Mouse (Mus musculus) telencephalon, adult 2 months (tissue): ENCODE data around the gene Parp1.
"Not testable (repeated sequence)": the region's sequence is repeated elsewhere in the genome, so short reads cannot be mapped to it uniquely, and the experiment has no call there.

Source experiments
- DNase-seq: peaks from one replicate; pipeline ENCODE4 v3.0.0-alpha.2; 2011; ENCODE audit warnings: low read depth, low spot score

The Parp1 gene

GRCm38 (mm10) chr1:180559454-180559853, 9.3 kb upstream of the Parp1 start:
- no peak for DNase-seq

- no peak for DNase-seq
Observed at GRCm38 (mm10) chr1:180561187-180561586, 7.5 kb upstream of the Parp1 start.

- peak; percentile 92 for DNase-seq
Observed at GRCm38 (mm10) chr1:180564885-180565284, 3.8 kb upstream of the Parp1 start.

- DNase-seq = no peak
Observed at GRCm38 (mm10) chr1:180567761-180568160, 963 bp upstream of the Parp1 start.

- DNase-seq = peak; percentile 50
Observed at GRCm38 (mm10) chr1:180568248-180568647, 476 bp upstream of the Parp1 start.

GRCm38 (mm10) chr1:180569453-180569852, 729 bp downstream of the Parp1 start:
- no peak for DNase-seq

- no peak for DNase-seq
Observed at GRCm38 (mm10) chr1:180570181-180570580, 1.5 kb downstream of the Parp1 start.

- no peak for DNase-seq
Observed at GRCm38 (mm10) chr1:180571018-180571589, 2.4 kb downstream of the Parp1 start.

GRCm38 (mm10) chr1:180571721-180572120, 3.0 kb downstream of the Parp1 start:
- not testable (repeated sequence) for DNase-seq

GRCm38 (mm10) chr1:180572154-180572553, 3.4 kb downstream of the Parp1 start:
- DNase-seq = no peak

- peak; percentile 27 for DNase-seq
Observed at GRCm38 (mm10) chr1:180576524-180576923, 7.8 kb downstream of the Parp1 start.

- peak; percentile 44 for DNase-seq
Observed at GRCm38 (mm10) chr1:180577837-180578236, 9.1 kb downstream of the Parp1 start.

GRCm38 (mm10) chr1:180587792-180588442, 19.2 kb downstream of the Parp1 start:
- DNase-seq = no peak

- DNase-seq = no peak
Observed at GRCm38 (mm10) chr1:180600578-180600977, 31.9 kb downstream of the Parp1 start.

GRCm38 (mm10) chr1:180601806-180602205, 33.1 kb downstream of the Parp1 start:
- no peak for DNase-seq

GRCm38 (mm10) chr1:180604579-180604978, 35.9 kb downstream of the Parp1 start:
- peak; percentile 87 for DNase-seq

GRCm38 (mm10) chr1:180606106-180606505, 37.4 kb downstream of the Parp1 start:
- DNase-seq = no peak

- DNase-seq = peak; percentile 22
Observed at GRCm38 (mm10) chr1:180606796-180607577, 38.3 kb downstream of the Parp1 start.

- DNase-seq = no peak
Observed at GRCm38 (mm10) chr1:180607578-180607879, 38.8 kb downstream of the Parp1 start.

GRCm38 (mm10) chr1:180611842-180612241, 43.1 kb downstream of the Parp1 start:
- DNase-seq = not testable (repeated sequence)

GRCm38 (mm10) chr1:180616762-180617161, 48.0 kb downstream of the Parp1 start:
- DNase-seq = no peak

- no peak for DNase-seq
Observed at GRCm38 (mm10) chr1:180622389-180622788, 53.7 kb downstream of the Parp1 start.

GRCm38 (mm10) chr1:180623911-180624310, 55.2 kb downstream of the Parp1 start:
- DNase-seq = no peak
